Mouse (Mus musculus) spleen, adult 2 months (tissue): ENCODE measurements around the gene Sspo. TPM values are rescaled to one million over a fixed set of nuclear protein-coding genes. Genes with fewer than 3 reads are reported as not detected.

Source experiments
- DNase-seq, 2 experiments: peaks; one replicate each; pipeline versions ENCODE4 v3.0.0 to v3.0.0-alpha.2; 2012 to 2021; ENCODE audit warnings: low spot score in 2 of 2, low read depth in 1 of 2
- H3K27ac ChIP-seq: fragments of 200-500 bp; 2 replicates; pipeline ENCODE4 v1.5.1; 2012; ENCODE audit warnings: low read length, inconsistent platforms; ENCODE audit not compliant: insufficient read depth
- H3K27me3 ChIP-seq: fragments of 200-500 bp; 2 replicates; pipeline ENCODE4 v1.6.1; 2012; ENCODE audit warnings: mild to moderate bottlenecking, moderate library complexity, low read length, inconsistent platforms; ENCODE audit not compliant: control insufficient read depth, insufficient read depth
- H3K36me3 ChIP-seq: fragments of 200-500 bp; 2 replicates; pipeline ENCODE4 v1.6.1; 2012; ENCODE audit warnings: mild to moderate bottlenecking, low read length, inconsistent platforms; ENCODE audit not compliant: control insufficient read depth, insufficient read depth
- H3K4me1 ChIP-seq: fragments of 200-500 bp; 2 replicates; pipeline ENCODE4 v1.6.1; 2011; ENCODE audit warnings: inconsistent platforms; ENCODE audit not compliant: control insufficient read depth, insufficient read depth, insufficient read length
- H3K4me3 ChIP-seq: fragments of 200-500 bp; 2 replicates; pipeline ENCODE4 v1.5.1; 2011; ENCODE audit warnings: mild to moderate bottlenecking, inconsistent platforms; ENCODE audit not compliant: insufficient read depth, insufficient read length; ENCODE audit errors: extremely low read depth
- CTCF ChIP-seq: fragments of 200-500 bp; IDR thresholded peaks from 2 replicates; pipeline ENCODE4 v1.5.1; 2011; ENCODE audit warnings: mild to moderate bottlenecking, inconsistent platforms; ENCODE audit not compliant: insufficient read depth, insufficient read length, insufficient replicate concordance; ENCODE audit errors: extremely low read depth
- POLR2A ChIP-seq: fragments of 200-500 bp; IDR thresholded peaks from 2 replicates; pipeline ENCODE4 v1.6.1; 2011; ENCODE audit warnings: low read depth, low read length, inconsistent platforms
- WGBS: fragments of 180-500 bp; shearing (Covaris S2); methylation state at CpG from one replicate; pipeline ENCODE4 v1.1.7; 2018; 5-methylcytosine and 5-hydroxymethylcytosine counted together
- polyA plus RNA-seq: library from polyadenylated mRNA; depleted of rRNA; stranded (reverse); fragments of >200 nt; gene quantifications from 2 replicates; pipeline ENCODE4 v1.2.3, GENCODE M21; 2012

Sspo gene
- polyA plus RNA-seq, 1 experiment, result 2.9 TPM

- no peaks in the 10 kb centered on the region for H3K36me3 ChIP-seq
- H3K4me1 ChIP-seq, result no peaks in the 10 kb centered on the region
- H3K4me3 ChIP-seq, result no peak overlapping the region
- H3K27me3 ChIP-seq, result no peaks in the 10 kb centered on the region
- no peak overlapping the region for H3K27ac ChIP-seq
- 67% methylated on average over 5 of the region's 5 CpGs for WGBS
- no peak for TF ChIP-seq POLR2A
- peak; percentile 58; the same call in 1 of the 2 replicates for TF ChIP-seq CTCF
- peak; percentile 60 to 63 for DNase-seq
Observed at GRCm38 (mm10) chr6:48538841-48539737, 91.1 kb downstream of the Sspo start.

- 64% methylated on average over 5 of the region's 5 CpGs for WGBS
- Histone ChIP-seq H3K27me3 (no peaks in the 10 kb centered on the region), H3K36me3 (no peaks in the 10 kb centered on the region), H3K4me3 (no peak overlapping the region), H3K27ac (no peak overlapping the region), H3K4me1 (no peaks in the 10 kb centered on the region)
- no peak for DNase-seq
- TF ChIP-seq POLR2A (no peak), CTCF (no peak)
Observed at GRCm38 (mm10) chr6:48539860-48540259, 91.8 kb downstream of the Sspo start.

GRCm38 (mm10) chr6:48540721-48541120 lies 92.7 kb downstream of the Sspo start:
- TF ChIP-seq CTCF (no peak), POLR2A (no peak)
- H3K27me3 ChIP-seq, result no peaks in the 10 kb centered on the region
- no peak overlapping the region for H3K4me3 ChIP-seq
- 84% methylated on average over 3 of the region's 3 CpGs for WGBS
- no peaks in the 10 kb centered on the region for H3K4me1 ChIP-seq
- H3K36me3 ChIP-seq, result no peaks in the 10 kb centered on the region
- no peak overlapping the region for H3K27ac ChIP-seq
- DNase-seq, result no peak

GRCm38 (mm10) chr6:48541560-48542450 lies 93.8 kb downstream of the Sspo start:
- Histone ChIP-seq H3K27me3 (no peaks in the 10 kb centered on the region), H3K4me3 (no peak overlapping the region), H3K27ac (no peak overlapping the region), H3K36me3 (no peaks in the 10 kb centered on the region), H3K4me1 (no peaks in the 10 kb centered on the region)
- no peak for TF ChIP-seq POLR2A
- TF ChIP-seq CTCF, result no peak
- 33% methylated on average over 7 of the region's 7 CpGs for WGBS
- no peak for DNase-seq

- no peak for DNase-seq
- H3K36me3 ChIP-seq, result no peaks in the 10 kb centered on the region
- no peaks in the 10 kb centered on the region for H3K4me1 ChIP-seq
- 91% methylated on average over 3 of the region's 3 CpGs for WGBS
- no peak overlapping the region for H3K4me3 ChIP-seq
- H3K27ac ChIP-seq, result no peak overlapping the region
- no peak for TF ChIP-seq POLR2A
- TF ChIP-seq CTCF, result no peak
- no peaks in the 10 kb centered on the region for H3K27me3 ChIP-seq
Observed at GRCm38 (mm10) chr6:48542631-48543030, 94.6 kb downstream of the Sspo start.

GRCm38 (mm10) chr6:48545251-48545650 lies 97.2 kb downstream of the Sspo start:
- Histone ChIP-seq H3K4me3 (no peak overlapping the region), H3K4me1 (no peaks in the 10 kb centered on the region), H3K27ac (no peak overlapping the region), H3K36me3 (no peaks in the 10 kb centered on the region), H3K27me3 (no peaks in the 10 kb centered on the region)
- WGBS, result 81% methylated on average over 5 of the region's 5 CpGs
- DNase-seq, result no peak
- TF ChIP-seq CTCF (no peak), POLR2A (no peak)

GRCm38 (mm10) chr6:48546271-48546670 lies 98.2 kb downstream of the Sspo start:
- no peak overlapping the region for H3K4me3 ChIP-seq
- H3K4me1 ChIP-seq, result no peaks in the 10 kb centered on the region
- DNase-seq, result no peak
- TF ChIP-seq CTCF (peak; percentile 39; the same call in 1 of the 2 replicates), POLR2A (no peak)
- no peaks in the 10 kb centered on the region for H3K27me3 ChIP-seq
- no peaks in the 10 kb centered on the region for H3K36me3 ChIP-seq
- WGBS, result 13% methylated on average over 1 of the region's 1 CpGs
- H3K27ac ChIP-seq, result no peak overlapping the region
